Mouse (Mus musculus): ENCODE data around the gene Obp2b. TPM values are rescaled to one million over a fixed set of nuclear protein-coding genes. Genes with fewer than 3 reads are reported as not detected.
"Not testable (repeated sequence)": the region's sequence is repeated elsewhere in the genome, so short reads cannot be mapped to it uniquely, and the experiment has no call there.

The Obp2b gene
- polyA plus RNA-seq, 1 experiment from 2014 or later: not detected

DNA sequence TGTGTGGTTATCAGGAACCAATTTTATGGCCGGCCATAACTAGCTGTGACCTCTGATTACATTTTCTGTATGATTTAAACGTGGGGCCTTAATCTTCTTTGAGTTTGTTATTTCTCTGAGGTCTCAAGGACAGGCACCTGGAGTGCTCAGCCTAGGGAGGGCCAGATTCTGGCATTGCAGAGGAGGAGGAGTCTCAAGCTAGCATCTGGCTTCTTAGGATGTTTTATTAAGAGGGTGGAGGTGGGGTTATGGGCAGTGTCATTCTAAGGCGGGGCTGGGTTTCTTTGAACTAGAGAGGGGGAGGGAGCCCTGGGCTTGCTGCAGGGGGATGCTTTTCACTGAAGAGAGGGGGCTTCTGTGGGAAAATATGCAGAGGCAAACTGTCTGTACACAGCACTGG, 25.2 kb upstream of the Obp2b start:
- H3K9ac ChIP-seq (replicated peaks); H3K4me1 ChIP-seq (replicated peaks); ATAC-seq (ENCODE audit: insufficient number of reproducible peaks, insufficient read depth, low FRiP score, low TSS enrichment, low read depth); H3K27ac ChIP-seq; H3K36me3 ChIP-seq; H3K9me3 ChIP-seq; H3K4me2 ChIP-seq; H3K27me3 ChIP-seq; H3K4me3 ChIP-seq (replicated peaks): not testable (repeated sequence)
- WGBS: 15% methylated on average over 3 of the region's 3 CpGs

DNA sequence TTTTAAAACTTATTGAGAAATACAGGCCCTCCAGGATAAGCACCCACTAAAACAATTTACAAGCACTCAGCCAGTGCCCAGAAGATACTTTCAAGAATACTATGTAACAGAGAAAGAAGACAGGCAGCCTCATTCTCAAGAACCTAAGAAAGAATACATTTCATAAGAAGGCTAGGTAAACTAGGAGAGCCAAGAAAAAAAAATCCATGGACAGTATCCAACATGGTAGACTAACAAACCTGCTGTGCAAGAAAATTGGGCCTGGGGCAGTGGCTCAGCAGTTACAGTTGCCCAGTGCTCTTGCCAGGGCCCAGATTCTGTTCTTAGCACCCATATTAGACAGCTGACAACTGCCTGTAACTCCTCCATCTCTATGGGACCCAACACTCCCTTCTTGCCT, 19.6 kb upstream of the Obp2b start:
- Histone ChIP-seq H3K27ac (no peak overlapping the region), H3K4me3 (replicated peaks) (no peak overlapping the region), H3K36me3 (no peaks in the 10 kb centered on the region), H3K27me3 (no peaks in the 10 kb centered on the region), H3K9me3 (no peaks in the 10 kb centered on the region; the same call in 1 of the 2 replicates), H3K4me2 (no peak overlapping the region), H3K4me1 (replicated peaks) (no peaks in the 10 kb centered on the region), H3K9ac (replicated peaks) (no peak overlapping the region)
- no peak for ATAC-seq (ENCODE audit: insufficient number of reproducible peaks, insufficient read depth, low FRiP score, low TSS enrichment, low read depth)

DNA sequence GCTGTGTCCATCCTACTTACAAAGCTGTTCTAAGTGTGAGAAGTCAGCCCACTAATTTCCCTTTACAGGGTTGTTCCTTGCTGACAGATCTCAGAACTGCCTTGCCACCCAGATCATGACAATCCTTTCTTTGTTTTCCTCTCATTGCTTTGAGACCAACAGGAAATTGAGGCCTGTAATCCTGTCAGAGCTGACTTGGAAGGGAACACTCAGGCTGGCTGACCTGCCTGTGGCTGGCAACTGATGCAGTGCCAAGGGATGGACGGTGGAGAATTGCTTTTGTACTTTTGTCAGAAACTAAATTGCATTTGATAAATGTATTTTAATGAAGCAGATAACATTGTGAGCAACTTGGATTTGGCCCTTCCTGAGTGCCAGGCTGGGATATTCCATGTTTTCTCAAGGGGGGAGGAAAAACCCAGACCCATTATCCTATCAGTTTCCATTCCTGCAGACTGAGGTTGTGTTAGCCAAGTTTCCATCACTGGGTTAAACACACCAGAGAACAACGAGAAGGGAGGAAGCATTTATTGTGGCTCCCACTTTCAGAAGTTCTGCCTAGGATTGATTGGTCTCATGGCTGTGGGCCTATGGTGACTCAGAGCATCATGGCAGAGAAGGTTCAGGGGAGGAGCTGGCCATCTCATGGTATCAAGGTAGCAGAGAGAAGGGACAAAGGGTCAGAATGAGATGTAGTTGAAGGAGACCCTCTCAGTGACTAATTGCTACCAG, 3.4 kb upstream of the Obp2b start:
- H3K27ac ChIP-seq: no peak overlapping the region
- no peaks in the 10 kb centered on the region for H3K27me3 ChIP-seq
- no peaks in the 10 kb centered on the region for H3K36me3 ChIP-seq
- H3K4me2 ChIP-seq: no peak overlapping the region
- no peak overlapping the region for H3K9ac ChIP-seq (replicated peaks)
- no peaks in the 10 kb centered on the region for H3K4me1 ChIP-seq (replicated peaks)
- ATAC-seq (ENCODE audit: insufficient number of reproducible peaks, insufficient read depth, low FRiP score, low TSS enrichment, low read depth): no peak
- H3K4me3 ChIP-seq (replicated peaks): no peak overlapping the region
- 65% methylated on average over 2 of the region's 2 CpGs for WGBS
- peaks cover 5% of the 10 kb centered on the region; the same call in 1 of the 2 replicates for H3K9me3 ChIP-seq

DNA sequence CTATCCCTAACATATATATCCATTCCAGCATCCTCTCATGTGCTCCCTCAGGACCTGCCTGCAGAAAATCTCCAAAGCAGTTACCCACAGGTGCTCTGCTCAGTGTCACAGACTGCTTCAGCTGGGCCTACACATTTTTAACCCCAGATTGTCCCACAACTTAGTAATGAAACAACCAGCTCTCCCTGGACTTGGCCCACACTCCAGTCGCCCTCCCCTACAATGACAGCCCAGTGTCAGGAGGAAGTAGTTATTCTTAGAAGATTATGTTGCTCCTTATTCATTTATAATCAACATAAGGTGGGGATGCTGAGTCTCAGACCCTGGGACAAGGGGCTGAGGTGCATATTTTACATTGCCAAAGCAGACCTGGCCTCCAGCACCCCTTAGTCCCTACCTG, 4.9 kb downstream of the Obp2b start:
- 69% methylated on average over 1 of the region's 1 CpGs for WGBS
- Histone ChIP-seq H3K4me3 (replicated peaks) (no peak overlapping the region), H3K27me3 (no peaks in the 10 kb centered on the region), H3K9me3 (no peaks in the 10 kb centered on the region), H3K9ac (replicated peaks) (no peak overlapping the region), H3K27ac (no peak overlapping the region), H3K4me1 (replicated peaks) (no peaks in the 10 kb centered on the region), H3K4me2 (no peak overlapping the region), H3K36me3 (no peaks in the 10 kb centered on the region)
- ATAC-seq (ENCODE audit: insufficient number of reproducible peaks, insufficient read depth, low FRiP score, low TSS enrichment, low read depth): no peak

DNA sequence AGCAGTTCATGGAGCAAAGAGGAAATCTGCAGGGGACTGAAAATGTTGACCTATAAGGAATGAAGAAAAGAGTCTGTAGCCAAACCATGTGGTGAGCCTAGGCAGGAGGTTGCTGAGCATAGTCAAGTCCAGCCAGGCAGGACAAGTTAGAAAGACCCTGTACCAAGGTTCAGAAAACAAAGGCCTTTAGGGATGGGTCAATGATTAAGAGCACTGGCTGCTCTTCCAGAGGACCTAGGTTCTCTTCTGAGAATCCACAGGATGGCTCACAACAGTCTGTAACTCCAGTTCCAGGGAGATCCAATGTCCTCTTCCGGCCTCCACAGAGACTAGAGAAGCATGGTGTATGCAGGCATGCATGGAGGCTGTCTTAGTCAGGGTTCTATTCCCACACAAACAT, 17.4 kb downstream of the Obp2b start:
- Histone ChIP-seq H3K27ac (no peak overlapping the region), H3K4me2 (no peak overlapping the region), H3K36me3 (no peaks in the 10 kb centered on the region), H3K27me3 (no peaks in the 10 kb centered on the region), H3K4me1 (replicated peaks) (no peaks in the 10 kb centered on the region), H3K9ac (replicated peaks) (no peak overlapping the region), H3K4me3 (replicated peaks) (no peak overlapping the region), H3K9me3 (no peaks in the 10 kb centered on the region)
- no peak for ATAC-seq (ENCODE audit: insufficient number of reproducible peaks, insufficient read depth, low FRiP score, low TSS enrichment, low read depth)
- 83% methylated on average over 1 of the region's 1 CpGs for WGBS

DNA sequence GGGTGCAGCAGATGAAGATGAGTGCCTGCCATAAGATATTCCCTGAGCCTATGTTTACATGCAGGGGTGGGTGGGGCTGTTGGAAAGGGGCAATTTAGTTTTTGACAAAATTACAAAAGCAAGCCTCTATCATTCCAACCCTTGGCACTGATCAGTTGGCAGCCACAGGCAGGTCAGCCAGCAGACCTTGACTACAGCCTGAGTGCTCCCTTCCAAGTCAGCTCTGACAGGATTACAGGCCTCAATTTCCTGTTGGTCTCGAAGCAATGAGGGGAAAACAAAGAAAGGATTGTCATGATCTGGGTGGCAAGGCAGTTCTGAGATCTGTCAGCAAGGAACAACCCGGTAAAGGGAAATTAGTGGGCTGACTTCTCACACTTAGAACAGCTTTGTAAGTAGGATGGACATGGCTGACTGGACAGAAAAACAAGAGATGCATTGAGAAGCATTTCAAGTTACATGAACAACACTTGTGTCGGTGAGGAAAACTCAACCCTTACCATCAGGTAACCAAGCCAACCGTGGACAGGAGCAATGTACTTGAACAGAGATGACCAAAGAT, 21.3 kb downstream of the Obp2b start:
- no peak overlapping the region for H3K4me3 ChIP-seq (replicated peaks)
- H3K27me3 ChIP-seq: no peaks in the 10 kb centered on the region
- ATAC-seq (ENCODE audit: insufficient number of reproducible peaks, insufficient read depth, low FRiP score, low TSS enrichment, low read depth): no peak
- H3K9ac ChIP-seq (replicated peaks): no peak overlapping the region
- no peaks in the 10 kb centered on the region for H3K36me3 ChIP-seq
- no peaks in the 10 kb centered on the region for H3K9me3 ChIP-seq
- H3K27ac ChIP-seq: no peak overlapping the region
- 59% methylated on average over 4 of the region's 4 CpGs for WGBS
- no peak overlapping the region for H3K4me2 ChIP-seq
- H3K4me1 ChIP-seq (replicated peaks): no peaks in the 10 kb centered on the region

DNA sequence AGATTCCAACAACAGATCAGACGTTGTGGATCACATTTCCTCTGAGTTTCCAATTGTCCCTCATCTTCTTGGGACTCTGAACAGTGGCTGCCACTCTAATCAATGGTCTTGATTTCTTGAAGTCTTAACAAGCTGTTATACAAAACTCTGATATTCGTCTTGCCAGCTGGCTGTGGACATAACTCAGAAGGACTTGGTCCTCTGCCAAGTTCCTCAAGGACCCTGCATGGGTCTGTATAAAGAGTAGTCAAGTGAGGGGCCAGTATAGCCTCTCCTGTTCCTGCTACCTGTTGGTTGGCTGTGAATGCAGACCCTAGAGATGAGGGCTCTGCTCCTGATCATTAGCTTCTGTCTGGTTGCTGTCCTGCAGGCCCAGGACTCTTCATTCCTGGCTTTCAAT, 28.5 kb downstream of the Obp2b start, which contains the start of gene Lcn3:
TSS of gene Lcn3 (plus strand) at position 301 of the 400 bp plus-strand sequence.
- Histone ChIP-seq H3K9me3 (no peaks in the 10 kb centered on the region), H3K4me1 (replicated peaks) (no peaks in the 10 kb centered on the region), H3K36me3 (no peaks in the 10 kb centered on the region), H3K4me3 (replicated peaks) (no peak within 1 kb of the TSS), H3K27ac (no peak within 1 kb of the TSS), H3K27me3 (peaks cover 11% of the 10 kb centered on the region; the same call in 1 of the 2 replicates), H3K4me2 (no peak within 1 kb of the TSS), H3K9ac (replicated peaks) (no peak within 1 kb of the TSS)
- ATAC-seq (ENCODE audit: insufficient number of reproducible peaks, insufficient read depth, low FRiP score, low TSS enrichment, low read depth): no peak
- whole genome bisulfite sequencing: 44% methylated on average over 2 of the region's 2 CpGs

DNA sequence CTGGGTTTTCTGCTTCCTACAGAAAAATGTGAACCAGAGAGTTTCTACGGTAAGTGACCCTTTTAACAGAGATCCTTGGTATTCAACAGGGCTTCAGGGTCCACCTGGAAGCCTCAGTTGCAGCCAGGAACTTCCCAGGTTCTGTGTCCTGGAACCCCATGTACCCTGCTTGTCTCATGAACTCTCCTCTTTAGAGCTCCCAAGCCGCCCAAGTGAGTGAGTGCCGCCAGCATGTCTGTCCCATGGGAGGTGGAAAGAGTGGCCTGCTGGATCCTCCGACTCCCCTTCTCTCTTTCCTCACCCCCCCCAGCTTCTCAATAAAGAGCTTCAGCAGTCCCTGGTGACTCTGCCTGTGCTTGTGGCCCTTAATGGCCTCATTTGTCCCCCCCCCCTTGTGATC, 31.0 kb downstream of the Obp2b start:
- peaks cover 11% of the 10 kb centered on the region; the same call in 1 of the 2 replicates for H3K27me3 ChIP-seq
- H3K4me3 ChIP-seq (replicated peaks): no peak overlapping the region
- no peak overlapping the region for H3K9ac ChIP-seq (replicated peaks)
- no peaks in the 10 kb centered on the region for H3K4me1 ChIP-seq (replicated peaks)
- H3K4me2 ChIP-seq: no peak overlapping the region
- 86% methylated on average over 4 of the region's 4 CpGs for WGBS
- ATAC-seq (ENCODE audit: insufficient number of reproducible peaks, insufficient read depth, low FRiP score, low TSS enrichment, low read depth): no peak
- no peaks in the 10 kb centered on the region for H3K9me3 ChIP-seq
- no peak overlapping the region for H3K27ac ChIP-seq
- no peaks in the 10 kb centered on the region for H3K36me3 ChIP-seq

DNA sequence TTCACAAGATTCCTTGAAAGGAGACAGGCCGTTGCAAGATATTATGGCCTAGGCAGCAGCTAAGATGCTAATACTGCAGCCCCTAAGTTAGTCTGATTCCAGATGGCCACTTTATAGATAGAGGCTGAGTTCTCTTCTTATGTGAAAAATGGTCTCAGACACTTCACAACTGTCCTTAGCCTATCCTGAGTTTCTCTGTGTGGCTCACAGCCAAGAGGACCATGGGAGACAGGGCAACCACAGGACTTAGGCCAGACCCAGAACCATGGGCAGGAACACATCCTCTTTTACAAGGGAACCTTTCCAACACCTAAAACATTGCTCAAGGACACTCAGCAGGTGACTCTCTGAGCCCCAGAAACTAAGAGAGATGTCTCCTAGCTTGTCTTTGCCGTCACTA, 36.7 kb downstream of the Obp2b start:
- Histone ChIP-seq H3K4me3 (replicated peaks) (no peak overlapping the region), H3K9me3 (no peaks in the 10 kb centered on the region), H3K36me3 (no peaks in the 10 kb centered on the region), H3K27ac (no peak overlapping the region), H3K9ac (replicated peaks) (no peak overlapping the region), H3K27me3 (no peaks in the 10 kb centered on the region), H3K4me2 (no peak overlapping the region), H3K4me1 (replicated peaks) (no peaks in the 10 kb centered on the region)
- WGBS: 84% methylated on average over 2 of the region's 2 CpGs
- no peak for ATAC-seq (ENCODE audit: insufficient number of reproducible peaks, insufficient read depth, low FRiP score, low TSS enrichment, low read depth)

DNA sequence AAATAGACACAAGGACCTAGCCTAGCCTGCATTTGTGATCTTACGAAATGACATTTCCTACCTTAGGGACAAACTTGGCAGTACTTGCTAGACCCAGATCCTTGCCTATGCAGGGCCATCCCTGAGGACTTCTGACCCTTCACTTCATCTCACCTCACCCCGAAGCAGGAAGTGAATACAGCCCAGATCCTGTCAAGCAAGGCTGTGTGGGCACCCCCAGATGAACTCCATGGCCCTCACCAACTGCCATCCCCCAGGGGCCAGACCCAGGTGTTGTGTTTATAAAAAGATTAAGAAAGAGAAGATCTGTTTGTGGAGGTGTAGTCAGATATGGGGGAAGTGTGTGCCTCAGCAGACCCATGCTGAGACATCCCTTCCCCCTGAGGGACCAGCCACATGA, 37.8 kb downstream of the Obp2b start:
- ATAC-seq (ENCODE audit: insufficient number of reproducible peaks, insufficient read depth, low FRiP score, low TSS enrichment, low read depth): no peak
- Histone ChIP-seq H3K4me3 (replicated peaks) (no peak overlapping the region), H3K4me2 (no peak overlapping the region), H3K4me1 (replicated peaks) (no peaks in the 10 kb centered on the region), H3K9ac (replicated peaks) (no peak overlapping the region), H3K27ac (no peak overlapping the region), H3K27me3 (no peaks in the 10 kb centered on the region), H3K9me3 (no peaks in the 10 kb centered on the region), H3K36me3 (no peaks in the 10 kb centered on the region)
- 77% methylated on average over 2 of the region's 2 CpGs for WGBS

DNA sequence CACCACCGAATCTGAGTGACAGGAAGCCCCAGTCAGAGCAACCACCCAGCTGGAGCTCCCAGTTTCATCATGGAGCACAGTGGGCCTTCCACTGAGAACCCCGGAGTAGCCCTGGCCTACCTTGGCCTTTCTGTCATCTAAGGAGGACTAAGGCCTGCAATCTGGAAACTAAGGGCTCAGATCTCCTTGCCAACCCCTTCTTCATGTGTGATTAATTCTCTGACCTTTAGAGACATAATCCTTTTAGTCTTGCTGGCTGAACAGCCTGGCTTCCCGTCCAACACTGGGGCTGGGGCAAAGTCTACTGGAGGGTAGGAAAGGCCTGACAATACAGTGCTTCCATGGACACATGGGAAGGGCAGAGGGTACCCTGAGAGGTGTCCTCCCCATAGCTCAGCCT, 39.2 kb downstream of the Obp2b start:
- Histone ChIP-seq H3K4me3 (replicated peaks) (no peak overlapping the region), H3K4me2 (no peak overlapping the region), H3K9ac (replicated peaks) (no peak overlapping the region), H3K4me1 (replicated peaks) (no peaks in the 10 kb centered on the region), H3K27me3 (no peaks in the 10 kb centered on the region), H3K9me3 (no peaks in the 10 kb centered on the region), H3K27ac (no peak overlapping the region), H3K36me3 (no peaks in the 10 kb centered on the region)
- WGBS: 81% methylated on average over 3 of the region's 3 CpGs
- ATAC-seq (ENCODE audit: insufficient number of reproducible peaks, insufficient read depth, low FRiP score, low TSS enrichment, low read depth): no peak

DNA sequence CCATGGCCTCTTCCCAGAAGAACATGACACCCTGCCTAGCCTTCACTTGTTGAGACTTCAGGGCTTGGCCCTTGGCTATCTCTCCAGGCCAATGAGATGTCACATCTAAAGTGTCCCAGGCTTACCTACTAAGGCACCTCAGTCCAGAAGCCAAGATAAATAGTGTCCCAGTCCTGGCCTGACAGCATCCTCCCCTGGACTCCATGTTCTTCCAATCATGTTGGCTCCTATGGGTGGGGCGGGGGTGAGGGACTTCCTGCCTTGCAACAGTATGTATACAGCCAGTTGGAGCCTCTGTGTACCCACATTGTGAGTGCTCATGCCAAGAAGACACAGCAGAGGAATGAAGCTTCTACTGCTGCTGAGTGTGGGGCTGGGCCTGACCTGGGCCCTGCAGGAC, 39.9 kb downstream of the Obp2b start, which contains the start of gene Lcn11:
TSS of gene Lcn11 (plus strand) at position 301 of the 400 bp plus-strand sequence.
- Histone ChIP-seq H3K4me3 (replicated peaks) (no peak within 1 kb of the TSS), H3K9me3 (no peaks in the 10 kb centered on the region), H3K4me1 (replicated peaks) (no peaks in the 10 kb centered on the region), H3K27ac (no peak within 1 kb of the TSS), H3K27me3 (no peaks in the 10 kb centered on the region), H3K36me3 (no peaks in the 10 kb centered on the region), H3K4me2 (no peak within 1 kb of the TSS), H3K9ac (replicated peaks) (no peak within 1 kb of the TSS)
- no peak for ATAC-seq (ENCODE audit: insufficient number of reproducible peaks, insufficient read depth, low FRiP score, low TSS enrichment, low read depth)
- 87% methylated on average over 1 of the region's 1 CpGs for WGBS
